Mouse (Mus musculus) erythroblast, adult 5-6 weeks (primary cell): ENCODE data around the gene Cela1. TPM values are rescaled to one million over a fixed set of nuclear protein-coding genes. Genes with fewer than 3 reads are reported as not detected.

Experiments
- ATAC-seq: replicated peaks from 2 replicates; pipeline ENCODE4 v1.8.0; 2016; ENCODE audit warnings: moderate number of reproducible peaks, mild to moderate bottlenecking, moderate TSS enrichment, inconsistent platforms; ENCODE audit not compliant: poor library complexity, low FRiP score, severe bottlenecking
- total RNA-seq, 2 experiments: library from RNA; stranded (forward) in 1 of 2; stranded (reverse) in 1 of 2; fragments of 150-400 nt in 1 of 2; fragments of 200-764, 138-1000 nt in 1 of 2; gene quantifications; 2 replicates each; pipeline versions ENCODE4 v1.2.3 to v1.2.4; 2015 to 2017; ENCODE audit warnings: low replicate concordance in 2 of 2

The Cela1 gene
- total RNA-seq, 2 experiments from 2014 or later = 20.9 to 37.1 TPM

GRCm38 (mm10) chr15:100641226-100641810 lies 46.4 kb downstream of the Cela1 start:
- no peak for ATAC-seq

GRCm38 (mm10) chr15:100639972-100640750 lies 47.6 kb downstream of the Cela1 start:
- no peak for ATAC-seq

GRCm38 (mm10) chr15:100637661-100638060 lies 50.1 kb downstream of the Cela1 start:
- no peak for ATAC-seq

- ATAC-seq = no peak
These were observed 50.8 kb downstream of the Cela1 start, which contains the start of gene Smagp for GRCm38 (mm10) chr15:100636700-100637501. Gene Smagp, minus strand, starts transcription at chr15:100636940.

- no peak for ATAC-seq
These were observed 51.7 kb downstream of the Cela1 start for GRCm38 (mm10) chr15:100635851-100636645.

- ATAC-seq = no peak
These were observed 52.5 kb downstream of the Cela1 start for GRCm38 (mm10) chr15:100635239-100635638.

- no peak for ATAC-seq
These were observed 54.4 kb downstream of the Cela1 start for GRCm38 (mm10) chr15:100633341-100633740.

- no peak for ATAC-seq
These were observed 55.4 kb downstream of the Cela1 start for GRCm38 (mm10) chr15:100632323-100632722.

GRCm38 (mm10) chr15:100631454-100632170 lies 56.1 kb downstream of the Cela1 start:
- ATAC-seq = no peak

GRCm38 (mm10) chr15:100630126-100630525 lies 57.6 kb downstream of the Cela1 start:
- no peak for ATAC-seq

- no peak for ATAC-seq
These were observed 58.9 kb downstream of the Cela1 start for GRCm38 (mm10) chr15:100628797-100629196.

- no peak for ATAC-seq
These were observed 59.8 kb downstream of the Cela1 start for GRCm38 (mm10) chr15:100627774-100628370.

- no peak for ATAC-seq
These were observed 60.4 kb downstream of the Cela1 start for GRCm38 (mm10) chr15:100627287-100627686.

- no peak for ATAC-seq
These were observed 63.3 kb downstream of the Cela1 start for GRCm38 (mm10) chr15:100624435-100624834.

Other genes starting within 250 kb of the Cela1 start
- 4.4 and 4.8 TPM in 2 replicates for gene Letmd1, start 218.9 kb downstream of the Cela1 start, total RNA-seq (2015; ENCODE audit: low replicate concordance)
- gene Letmd1, start 218.9 kb downstream of the Cela1 start, total RNA-seq (2017; ENCODE audit: low replicate concordance) = 2.5 and 3.7 TPM in 2 replicates
- 0.21 TPM in 1 of 2 replicates, not detected in the other for gene Csrnp2, start 192.4 kb downstream of the Cela1 start, total RNA-seq (2015; ENCODE audit: low replicate concordance)
- gene Csrnp2, start 192.4 kb downstream of the Cela1 start, total RNA-seq (2017; ENCODE audit: low replicate concordance) = 0.51 and 0.98 TPM in 2 replicates
- 2.1 and 4.8 TPM in 2 replicates for gene Tfcp2, start 135.9 kb downstream of the Cela1 start, total RNA-seq (2015; ENCODE audit: low replicate concordance)
- 7.8 and 13.7 TPM in 2 replicates for gene Tfcp2, start 135.9 kb downstream of the Cela1 start, total RNA-seq (2017; ENCODE audit: low replicate concordance)
- 1.2 and 1.9 TPM in 2 replicates for gene Pou6f1, start 87.9 kb downstream of the Cela1 start, total RNA-seq (2015; ENCODE audit: low replicate concordance)
- 0.28 TPM in 1 of 2 replicates, not detected in the other for gene Pou6f1, start 87.9 kb downstream of the Cela1 start, total RNA-seq (2017; ENCODE audit: low replicate concordance)
- gene Dazap2, start 72.6 kb downstream of the Cela1 start, total RNA-seq (2015; ENCODE audit: low replicate concordance) = 183 and 206 TPM in 2 replicates
- 81.3 and 93.7 TPM in 2 replicates for gene Dazap2, start 72.6 kb downstream of the Cela1 start, total RNA-seq (2017; ENCODE audit: low replicate concordance)
- 3.8 and 4.8 TPM in 2 replicates for gene Smagp, start 51.0 kb downstream of the Cela1 start, total RNA-seq (2015; ENCODE audit: low replicate concordance)
- gene Smagp, start 51.0 kb downstream of the Cela1 start, total RNA-seq (2017; ENCODE audit: low replicate concordance) = 0.84 and 1.0 TPM in 2 replicates
- 30.4 and 56.8 TPM in 2 replicates for gene Bin2, start 18.4 kb downstream of the Cela1 start, total RNA-seq (2015; ENCODE audit: low replicate concordance)
- 32.1 and 37.9 TPM in 2 replicates for gene Bin2, start 18.4 kb downstream of the Cela1 start, total RNA-seq (2017; ENCODE audit: low replicate concordance)
- 3.6 and 4.0 TPM in 2 replicates for gene Galnt6, start 41.5 kb upstream of the Cela1 start, total RNA-seq (2015; ENCODE audit: low replicate concordance)
- gene Galnt6, start 41.5 kb upstream of the Cela1 start, total RNA-seq (2017; ENCODE audit: low replicate concordance) = 4.5 and 4.9 TPM in 2 replicates
- gene Slc4a8, start 73.8 kb upstream of the Cela1 start, total RNA-seq (2015; ENCODE audit: low replicate concordance) = under 0.01 and 1.3 TPM in 2 replicates
- gene Slc4a8, start 73.8 kb upstream of the Cela1 start, total RNA-seq (2017; ENCODE audit: low replicate concordance) = 0.09 and 0.42 TPM in 2 replicates
- not detected in 2 replicates for gene Scn8a, start 181.9 kb upstream of the Cela1 start, total RNA-seq (2015; ENCODE audit: low replicate concordance)
- not detected in 2 replicates for gene Scn8a, start 181.9 kb upstream of the Cela1 start, total RNA-seq (2017; ENCODE audit: low replicate concordance)